Mouse (Mus musculus): ENCODE measurements around the gene Lmcd1.

DNA sequence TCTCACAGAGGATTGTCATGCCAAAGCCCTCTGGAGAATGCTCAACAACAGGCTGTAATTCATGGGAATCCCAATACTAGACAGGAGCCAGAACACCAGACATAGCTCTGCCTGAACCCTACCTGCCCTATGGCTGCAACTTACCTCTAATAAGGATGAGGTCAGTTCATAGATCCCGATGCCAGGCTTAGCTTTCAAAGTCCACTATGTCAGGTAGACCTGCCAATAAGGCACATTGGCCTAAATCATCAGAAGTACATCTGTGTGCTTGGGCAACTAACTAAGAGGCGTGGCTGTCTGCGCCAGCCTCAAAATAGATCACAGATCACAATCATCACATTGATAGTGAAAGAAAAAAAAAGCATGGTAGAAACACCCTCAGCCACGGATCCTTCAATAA is 45.9 kb downstream of the Lmcd1 start:
- TF ChIP-seq POLR2A (IDR thresholded peaks at IDR 0.05; ENCODE audit: low read depth, low read length) (no peak), ZNF384 (IDR thresholded peaks at IDR 0.05; ENCODE audit: low read depth, low read length) (no peak), CTCF (conservative IDR thresholded peaks at IDR 0.05 in 1 of 2, IDR thresholded peaks at IDR 0.05 in 1 of 2; ENCODE audit: low read depth in 2 of 2, low read length in 2 of 2) (no peak), EP300 (IDR thresholded peaks at IDR 0.05; ENCODE audit: low read length) (no peak), MAZ (IDR thresholded peaks at IDR 0.05; ENCODE audit: low read depth, low read length) (no peak), ZC3H11A (IDR thresholded peaks at IDR 0.05; ENCODE audit: low read depth, low read length) (no peak), ZMIZ1 (IDR thresholded peaks at IDR 0.05; ENCODE audit: low read depth, low read length) (no peak), TBP (conservative IDR thresholded peaks at IDR 0.05; ENCODE audit: low read depth, low read length) (no peak), RCOR1 (conservative IDR thresholded peaks at IDR 0.05; ENCODE audit: low read depth, low read length) (no peak), ELF1 (IDR thresholded peaks at IDR 0.05; ENCODE audit: low read depth, low read length) (no peak), CHD1 (IDR thresholded peaks at IDR 0.05; ENCODE audit: low read depth, low read length) (no peak), GABPA (IDR thresholded peaks at IDR 0.05; ENCODE audit: insufficient replicate concordance, low read depth, low read length) (no peak), NRF1 (IDR thresholded peaks at IDR 0.05; ENCODE audit: low read depth, low read length) (no peak)
